ENCODE assay signal across 8 mouse cellular contexts in the genomic region with DNA sequence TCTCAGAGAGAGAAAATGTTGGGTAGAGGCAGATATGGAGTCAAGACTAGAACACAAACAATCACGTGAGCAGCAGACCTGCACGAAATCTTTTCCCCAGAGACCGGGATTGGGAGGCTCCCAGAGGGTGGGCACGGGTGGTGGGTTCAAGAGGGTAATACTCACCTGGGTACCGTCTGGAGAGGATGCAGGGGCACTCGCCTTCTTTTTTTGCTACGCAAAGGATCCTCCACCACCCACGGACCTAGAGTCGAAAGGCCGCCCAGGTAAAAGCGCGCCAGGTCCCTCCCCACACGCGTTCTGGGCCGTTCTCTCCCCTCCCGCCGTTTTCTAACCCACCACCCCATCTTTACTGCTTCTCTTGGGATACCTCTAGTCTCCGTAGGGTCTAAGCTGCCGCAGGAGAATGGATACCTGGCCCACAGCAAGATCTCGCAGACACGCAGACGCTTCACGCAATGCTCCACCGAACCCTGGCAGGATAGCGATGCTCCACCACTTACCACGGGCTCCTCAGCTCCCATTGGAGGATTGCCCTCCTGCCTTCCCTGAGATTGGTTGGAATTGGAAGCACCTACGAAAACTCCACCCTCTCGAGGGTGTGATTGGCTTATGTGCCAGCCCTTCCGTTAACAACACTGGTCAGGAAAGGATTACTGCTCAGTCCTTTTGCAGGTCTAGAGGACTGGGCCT. TPM values are rescaled to one million over a fixed set of nuclear protein-coding genes. Genes with fewer than 3 reads are reported as not detected.
DNase-seq lines count a peak whose midpoint lies in the region; ATAC-seq and TF ChIP-seq lines count a peak whose summit lies in the region.

A gene (minus strand): TSS at position 500 of the 693 bp plus-strand sequence.

- H3K27me3 ChIP-seq in MEL (ENCODE audit: control insufficient read depth in 1 of 2, insufficient read depth in 2 of 2, low read length in 2 of 2) = no peaks in the 10 kb centered on the region
- H3K27me3 ChIP-seq in forebrain, embryonic 14.5 days (replicated peaks; ENCODE audit: control insufficient read depth, insufficient read depth, low read length) = no peaks in the 10 kb centered on the region
- H3K27me3 ChIP-seq in liver, embryonic 15.5 days = peaks cover 9% of the 10 kb centered on the region; the same call in 1 of the 2 replicates
- H3K27me3 ChIP-seq in neural tube, embryonic 11.5 days (ENCODE audit: control insufficient read depth, insufficient read depth, low read length) = peaks cover 15% of the 10 kb centered on the region

- H3K9me3 ChIP-seq in MEL (replicated peaks; ENCODE audit: insufficient read depth, low read length) = no peaks in the 10 kb centered on the region
- no peaks in the 10 kb centered on the region for H3K9me3 ChIP-seq in forebrain, embryonic 14.5 days (replicated peaks; ENCODE audit: control insufficient read depth, low read length)
- H3K9me3 ChIP-seq in liver, embryonic 15.5 days (replicated peaks) = no peaks in the 10 kb centered on the region
- H3K9me3 ChIP-seq in neural tube, embryonic 11.5 days (ENCODE audit: control insufficient read depth, low read length) = no peaks in the 10 kb centered on the region

- peak within 1 kb of the TSS; percentile 70 for H3K9ac ChIP-seq in MEL (ENCODE audit: control insufficient read depth, low read depth, low read length, poor library complexity, severe bottlenecking)
- peak within 1 kb of the TSS; percentile 65 for H3K9ac ChIP-seq in forebrain, embryonic 14.5 days (ENCODE audit: low read length)
- H3K9ac ChIP-seq in liver, embryonic 15.5 days = peak within 1 kb of the TSS; percentile 57
- H3K9ac ChIP-seq in neural tube, embryonic 11.5 days (ENCODE audit: low read length) = peak within 1 kb of the TSS; percentile 62

- peak within 1 kb of the TSS; percentile 81 to 90 for H3K4me3 ChIP-seq in MEL (ENCODE audit: control insufficient read depth in 1 of 2, insufficient read depth in 1 of 2, low read depth in 2 of 2, low read length in 2 of 2)
- peak within 1 kb of the TSS; percentile 44 for H3K4me3 ChIP-seq in forebrain, embryonic 14.5 days (ENCODE audit: low read depth, low read length)
- peak within 1 kb of the TSS; percentile 67 for H3K4me3 ChIP-seq in liver, embryonic 15.5 days (replicated peaks)
- H3K4me3 ChIP-seq in neural tube, embryonic 11.5 days (ENCODE audit: low read depth, low read length) = peak within 1 kb of the TSS; percentile 46

- TF ChIP-seq CTCF in MEL (IDR thresholded peaks at IDR 0.05 in 2 of 3, conservative IDR thresholded peaks at IDR 0.05 in 1 of 3; ENCODE audit: control insufficient read depth in 1 of 3, insufficient read depth in 1 of 3, low read depth in 2 of 3, low read length in 3 of 3, poor library complexity in 1 of 3, severe bottlenecking in 1 of 3) = no peak

- H3K79me2 ChIP-seq in MEL (ENCODE audit: control insufficient read depth, insufficient read depth, low read length, poor library complexity) = peaks cover 3% of the 10 kb centered on the region; the same call in 1 of the 2 replicates

- peaks cover 8 to 15% of the 10 kb centered on the region in 2 experiments for H3K4me1 ChIP-seq in MEL (ENCODE audit: control insufficient read depth in 1 of 2, insufficient read depth in 2 of 2, low read length in 2 of 2)
- H3K4me1 ChIP-seq in forebrain, embryonic 14.5 days (ENCODE audit: control insufficient read depth, insufficient read depth, low read length) = no peaks in the 10 kb centered on the region
- 0 out of 2 replicates have a peak, but pooled peaks cover 3% of the 10 kb centered on the region for H3K4me1 ChIP-seq in liver, embryonic 15.5 days (replicated peaks)
- H3K4me1 ChIP-seq in neural tube, embryonic 11.5 days (ENCODE audit: control insufficient read depth, insufficient read depth, low read length) = no peaks in the 10 kb centered on the region

- peak; percentile 100 for ATAC-seq in forebrain, embryonic 14.5 days
- ATAC-seq in liver, embryonic 15.5 days (ENCODE audit: insufficient read depth) = peak; percentile 99
- peak; percentile 99 for ATAC-seq in neural tube, embryonic 11.5 days (ENCODE audit: insufficient read depth, low FRiP score, low TSS enrichment)

- no peak for TF ChIP-seq RAD21 in MEL (IDR thresholded peaks at IDR 0.05; ENCODE audit: low read depth, low read length)

- TF ChIP-seq POLR2A in MEL (IDR thresholded peaks at IDR 0.05; ENCODE audit: control insufficient read depth in 1 of 2, insufficient read depth in 1 of 2, low read depth in 1 of 2, low read length in 2 of 2, poor library complexity in 1 of 2) = peak; percentile 51 to 86; a peak in 3 of 4 replicates

- H3K4me2 ChIP-seq in forebrain, embryonic 14.5 days (ENCODE audit: low read length) = peak within 1 kb of the TSS; percentile 49
- peak within 1 kb of the TSS; percentile 75 for H3K4me2 ChIP-seq in liver, embryonic 15.5 days
- peak within 1 kb of the TSS; percentile 42 for H3K4me2 ChIP-seq in neural tube, embryonic 11.5 days (ENCODE audit: low read depth)

- TF ChIP-seq EP300 in MEL (IDR thresholded peaks at IDR 0.05; ENCODE audit: low read depth in 1 of 2, low read length in 2 of 2) = no peak

- intact Hi-C loops in heart, postnatal 10 days (cut with DNase I) = no loop called here

- DNase-seq in MEL (ENCODE audit: low read depth, low spot score) = peak; percentile 98
- peak; percentile 88 for DNase-seq in cerebellum, adult 11-12 months
- DNase-seq in forebrain, embryonic 14.5 days (ENCODE audit: low spot score) = peak; percentile 93
- peak; percentile 83 to 85 for DNase-seq in heart, postnatal 10 days
- DNase-seq in kidney, postnatal 4 days = peak; percentile 71 to 84
- peak; percentile 78 for DNase-seq in neural tube, embryonic 11.5 days (ENCODE audit: low spot score)
- DNase-seq in telencephalon, adult 2 months (ENCODE audit: low read depth, low spot score) = peak; percentile 90

- peak within 1 kb of the TSS; percentile 32 for H3K27ac ChIP-seq in MEL (ENCODE audit: control insufficient read depth, low read depth, low read length)
- no peak within 1 kb of the TSS for H3K27ac ChIP-seq in forebrain, embryonic 14.5 days (ENCODE audit: low read depth, low read length)
- H3K27ac ChIP-seq in liver, embryonic 15.5 days (replicated peaks) = no peak within 1 kb of the TSS
- no peak within 1 kb of the TSS for H3K27ac ChIP-seq in neural tube, embryonic 11.5 days (ENCODE audit: low read depth, low read length)

- WGBS in forebrain, embryonic 14.5 days = 16% methylated on average over 29 of the region's 29 CpGs
- 12% methylated on average over 29 of the region's 29 CpGs for WGBS in liver, embryonic 15.5 days (ENCODE audit: insufficient replicate concordance)
- WGBS in neural tube, embryonic 11.5 days = 13% methylated on average over 25 of the region's 29 CpGs

- peaks cover 0 to 37% of the 10 kb centered on the region in 2 experiments; a peak in 2 of 4 replicates for H3K36me3 ChIP-seq in MEL (ENCODE audit: control insufficient read depth in 1 of 2, insufficient read depth in 2 of 2, low read length in 2 of 2)
- H3K36me3 ChIP-seq in forebrain, embryonic 14.5 days (ENCODE audit: control insufficient read depth, insufficient read depth, low read length) = no peaks in the 10 kb centered on the region
- H3K36me3 ChIP-seq in liver, embryonic 15.5 days (replicated peaks) = no peaks in the 10 kb centered on the region
- no peaks in the 10 kb centered on the region for H3K36me3 ChIP-seq in neural tube, embryonic 11.5 days (ENCODE audit: control insufficient read depth, insufficient read depth, low read length)

TF ChIP-seq in MEL, 35 proteins besides CTCF, POLR2A, EP300 and RAD21:
- peak; percentile 76 for TF ChIP-seq HCFC1 (IDR thresholded peaks at IDR 0.05; ENCODE audit: low read depth, low read length)
- no peak for TF ChIP-seq CHD1 (IDR thresholded peaks at IDR 0.05; ENCODE audit: low read depth, low read length)
- TF ChIP-seq CHD2 (IDR thresholded peaks at IDR 0.05; ENCODE audit: low read length) = peak; percentile 44; the same call in 1 of the 2 replicates
- TF ChIP-seq BHLHE40 (IDR thresholded peaks at IDR 0.05; ENCODE audit: borderline replicate concordance, low read depth, low read length) = peak; percentile 81; the same call in 1 of the 2 replicates
- no peak for TF ChIP-seq NRF1 (IDR thresholded peaks at IDR 0.05; ENCODE audit: insufficient read depth, low read depth, low read length, poor library complexity, severe bottlenecking)
- peak; percentile 15; the same call in 1 of the 2 replicates for TF ChIP-seq TCF12 (IDR thresholded peaks at IDR 0.05; ENCODE audit: low read depth, low read length)
- TF ChIP-seq SIN3A (IDR thresholded peaks at IDR 0.05; ENCODE audit: low read length) = peak; percentile 75
- TF ChIP-seq ZMIZ1 (IDR thresholded peaks at IDR 0.05; ENCODE audit: low read depth, low read length) = peak; percentile 80; the same call in 1 of the 2 replicates
- peak; percentile 76 for TF ChIP-seq MXI1 (IDR thresholded peaks at IDR 0.05; ENCODE audit: low read depth, low read length)
- TF ChIP-seq TBP (IDR thresholded peaks at IDR 0.05; ENCODE audit: low read depth, low read length) = peak; percentile 86
- TF ChIP-seq RCOR1 (IDR thresholded peaks at IDR 0.05; ENCODE audit: low read depth, low read length) = 0 out of 2 replicates have a peak, but pooled peaks have one; percentile 34
- peak; percentile 62 for TF ChIP-seq ELF1 (IDR thresholded peaks at IDR 0.05; ENCODE audit: low read depth, low read length)
- no peak for TF ChIP-seq MEF2A (IDR thresholded peaks at IDR 0.05; ENCODE audit: extremely low read depth, insufficient replicate concordance, low read depth, low read length, poor library complexity, severe bottlenecking)
- TF ChIP-seq NELFE (IDR thresholded peaks at IDR 0.05; ENCODE audit: low read depth, low read length) = peak; percentile 70
- TF ChIP-seq MAX (IDR thresholded peaks at IDR 0.05; ENCODE audit: low read length) = peak; percentile 46; the same call in 1 of the 2 replicates
- TF ChIP-seq MYC (IDR thresholded peaks at IDR 0.05; ENCODE audit: low read depth, low read length) = 0 out of 2 replicates have a peak, but pooled peaks have one; percentile 17
- no peak for TF ChIP-seq ZC3H11A (IDR thresholded peaks at IDR 0.05; ENCODE audit: low read depth, low read length)
- TF ChIP-seq USF1 (IDR thresholded peaks at IDR 0.05; ENCODE audit: low read depth, low read length) = peak; percentile 80
- peak; percentile 75 for TF ChIP-seq POLR2AphosphoS2 (IDR thresholded peaks at IDR 0.05; ENCODE audit: low read length)

RNA-seq across cellular contexts. Expression of the gene that starts here (rescaled TPM):
- 1.6 and 2.8 TPM in 2 replicates for total RNA-seq in MEL (2012; rRNA removed)
- 1 to 10 TPM in 1 of 2 experiments, not detected in 1; 3.9 TPM for polyA plus RNA-seq in MEL (2012; ENCODE audit: insufficient read depth in 1 of 2, insufficient read length in 2 of 2, low read depth in 1 of 2, low replicate concordance in 2 of 2, missing spikeins in 1 of 2)
- 25.4 and 29.9 TPM in 2 replicates for polyA plus RNA-seq in forebrain, embryonic 14.5 days (2014; fragmentation: Nextera tagmentation; extraction: Ambion mirVana)
- total RNA-seq in heart, postnatal 10 days (2021) = 1 to 10 TPM; 3.1 to 3.6 TPM
- 2.8 and 3.2 TPM in 2 replicates for polyA plus RNA-seq in liver, embryonic 15.5 days (2015; fragmentation: Nextera tagmentation; extraction: Ambion mirVana)
- 17.0 and 17.8 TPM in 2 replicates for polyA plus RNA-seq in neural tube, embryonic 11.5 days (2014; fragmentation: Nextera tagmentation; extraction: Ambion mirVana)
